Mouse (Mus musculus): ENCODE measurements at regions not wholly inside any gene's neighbourhood (a gene's known extent, or its start where the extent isn't known, plus 50 kb on each side); places are given as distances from the start of the nearest gene placed in this dataset.

GRCm38 (mm10) chr7:95992033-95992516, 179.0 kb upstream of the Tenm4 start:
- WGBS, result 87% methylated on average over 3 of the region's 3 CpGs
- Histone ChIP-seq H3K4me2 (ENCODE audit: low read length) (no peak overlapping the region), H3K9me3 (replicated peaks; ENCODE audit: low read length) (no peaks in the 10 kb centered on the region), H3K27me3 (ENCODE audit: insufficient read depth, low read length) (no peaks in the 10 kb centered on the region), H3K27ac (no peak overlapping the region), H3K4me1 (replicated peaks; ENCODE audit: insufficient read depth, low read length) (no peaks in the 10 kb centered on the region), H3K9ac (ENCODE audit: low read depth, low read length) (no peak overlapping the region), H3K36me3 (ENCODE audit: insufficient read depth, low read length) (no peaks in the 10 kb centered on the region), H3K4me3 (replicated peaks; ENCODE audit: low read depth, low read length) (no peak overlapping the region)
- DNase-seq (ENCODE audit: low spot score), result no peak
- no peak for TF ChIP-seq CTCF (IDR thresholded peaks at IDR 0.05; ENCODE audit: low read depth)
- no peak for ATAC-seq (replicated peaks; ENCODE audit: low FRiP score, low read depth)

GRCm38 (mm10) chr7:95992521-95992920, 178.5 kb upstream of the Tenm4 start:
- Histone ChIP-seq H3K9me3 (replicated peaks; ENCODE audit: low read length) (no peaks in the 10 kb centered on the region), H3K9ac (ENCODE audit: low read depth, low read length) (no peak overlapping the region), H3K4me3 (replicated peaks; ENCODE audit: low read depth, low read length) (no peak overlapping the region), H3K36me3 (ENCODE audit: insufficient read depth, low read length) (no peaks in the 10 kb centered on the region), H3K27me3 (ENCODE audit: insufficient read depth, low read length) (no peaks in the 10 kb centered on the region), H3K4me1 (replicated peaks; ENCODE audit: insufficient read depth, low read length) (no peaks in the 10 kb centered on the region), H3K27ac (no peak overlapping the region), H3K4me2 (ENCODE audit: low read length) (no peak overlapping the region)
- WGBS, result 85% methylated on average over 3 of the region's 3 CpGs
- ATAC-seq (replicated peaks; ENCODE audit: low FRiP score, low read depth) (no peak), DNase-seq (ENCODE audit: low spot score) (no peak)
- no peak for TF ChIP-seq CTCF (IDR thresholded peaks at IDR 0.05; ENCODE audit: low read depth)

GRCm38 (mm10) chr7:95997190-95997589, 173.9 kb upstream of the Tenm4 start:
- H3K36me3 ChIP-seq (ENCODE audit: insufficient read depth, low read length), result no peaks in the 10 kb centered on the region
- no peak for TF ChIP-seq CTCF (IDR thresholded peaks at IDR 0.05; ENCODE audit: low read depth)
- no peak overlapping the region for H3K27ac ChIP-seq
- H3K9me3 ChIP-seq (replicated peaks; ENCODE audit: low read length), result no peaks in the 10 kb centered on the region
- H3K4me2 ChIP-seq (ENCODE audit: low read length), result no peak overlapping the region
- H3K9ac ChIP-seq (ENCODE audit: low read depth, low read length), result no peak overlapping the region
- H3K27me3 ChIP-seq (ENCODE audit: insufficient read depth, low read length), result no peaks in the 10 kb centered on the region
- no peak overlapping the region for H3K4me3 ChIP-seq (replicated peaks; ENCODE audit: low read depth, low read length)
- H3K4me1 ChIP-seq (replicated peaks; ENCODE audit: insufficient read depth, low read length), result no peaks in the 10 kb centered on the region
- no peak; the same call in 1 of the 2 replicates for ATAC-seq (replicated peaks; ENCODE audit: low FRiP score, low read depth)
- DNase-seq (ENCODE audit: low spot score), result peak; percentile 6
- 49% methylated on average over 3 of the region's 3 CpGs for WGBS

GRCm38 (mm10) chr7:95999189-95999588, 171.9 kb upstream of the Tenm4 start:
- ATAC-seq (replicated peaks; ENCODE audit: low FRiP score, low read depth) (no peak), DNase-seq (ENCODE audit: low spot score) (no peak)
- Histone ChIP-seq H3K36me3 (ENCODE audit: insufficient read depth, low read length) (no peaks in the 10 kb centered on the region), H3K27me3 (ENCODE audit: insufficient read depth, low read length) (no peaks in the 10 kb centered on the region), H3K4me3 (replicated peaks; ENCODE audit: low read depth, low read length) (no peak overlapping the region), H3K27ac (no peak overlapping the region), H3K9ac (ENCODE audit: low read depth, low read length) (no peak overlapping the region), H3K9me3 (replicated peaks; ENCODE audit: low read length) (no peaks in the 10 kb centered on the region), H3K4me2 (ENCODE audit: low read length) (no peak overlapping the region), H3K4me1 (replicated peaks; ENCODE audit: insufficient read depth, low read length) (no peaks in the 10 kb centered on the region)
- WGBS, result 79% methylated on average over 4 of the region's 4 CpGs
- no peak for TF ChIP-seq CTCF (IDR thresholded peaks at IDR 0.05; ENCODE audit: low read depth)

GRCm38 (mm10) chr7:96002401-96002800, 168.6 kb upstream of the Tenm4 start:
- DNase-seq (ENCODE audit: low spot score) (no peak), ATAC-seq (replicated peaks; ENCODE audit: low FRiP score, low read depth) (no peak)
- Histone ChIP-seq H3K9ac (ENCODE audit: low read depth, low read length) (no peak overlapping the region), H3K4me2 (ENCODE audit: low read length) (no peak overlapping the region), H3K36me3 (ENCODE audit: insufficient read depth, low read length) (no peaks in the 10 kb centered on the region), H3K4me1 (replicated peaks; ENCODE audit: insufficient read depth, low read length) (no peaks in the 10 kb centered on the region), H3K27me3 (ENCODE audit: insufficient read depth, low read length) (no peaks in the 10 kb centered on the region), H3K9me3 (replicated peaks; ENCODE audit: low read length) (no peaks in the 10 kb centered on the region), H3K27ac (no peak overlapping the region), H3K4me3 (replicated peaks; ENCODE audit: low read depth, low read length) (no peak overlapping the region)
- TF ChIP-seq CTCF (IDR thresholded peaks at IDR 0.05; ENCODE audit: low read depth), result no peak
- WGBS, result 79% methylated on average over 5 of the region's 5 CpGs

GRCm38 (mm10) chr7:96006299-96006698, 164.7 kb upstream of the Tenm4 start:
- no peak for TF ChIP-seq CTCF (IDR thresholded peaks at IDR 0.05; ENCODE audit: low read depth)
- DNase-seq (ENCODE audit: low spot score) (no peak), ATAC-seq (replicated peaks; ENCODE audit: low FRiP score, low read depth) (no peak)
- Histone ChIP-seq H3K4me3 (replicated peaks; ENCODE audit: low read depth, low read length) (no peak overlapping the region), H3K36me3 (ENCODE audit: insufficient read depth, low read length) (no peaks in the 10 kb centered on the region), H3K27ac (no peak overlapping the region), H3K4me2 (ENCODE audit: low read length) (no peak overlapping the region), H3K4me1 (replicated peaks; ENCODE audit: insufficient read depth, low read length) (no peaks in the 10 kb centered on the region), H3K27me3 (ENCODE audit: insufficient read depth, low read length) (no peaks in the 10 kb centered on the region), H3K9me3 (replicated peaks; ENCODE audit: low read length) (no peaks in the 10 kb centered on the region), H3K9ac (ENCODE audit: low read depth, low read length) (no peak overlapping the region)
- 88% methylated on average over 2 of the region's 2 CpGs for WGBS

GRCm38 (mm10) chr7:96013008-96013407, 158.0 kb upstream of the Tenm4 start:
- Histone ChIP-seq H3K4me1 (replicated peaks; ENCODE audit: insufficient read depth, low read length) (no peaks in the 10 kb centered on the region), H3K9ac (ENCODE audit: low read depth, low read length) (no peak overlapping the region), H3K36me3 (ENCODE audit: insufficient read depth, low read length) (no peaks in the 10 kb centered on the region), H3K27ac (no peak overlapping the region), H3K4me3 (replicated peaks; ENCODE audit: low read depth, low read length) (no peak overlapping the region), H3K27me3 (ENCODE audit: insufficient read depth, low read length) (no peaks in the 10 kb centered on the region), H3K4me2 (ENCODE audit: low read length) (no peak overlapping the region), H3K9me3 (replicated peaks; ENCODE audit: low read length) (no peaks in the 10 kb centered on the region)
- TF ChIP-seq CTCF (IDR thresholded peaks at IDR 0.05; ENCODE audit: low read depth), result no peak
- DNase-seq (ENCODE audit: low spot score) (no peak), ATAC-seq (replicated peaks; ENCODE audit: low FRiP score, low read depth) (no peak)
- WGBS, result 81% methylated on average over 5 of the region's 5 CpGs

Measured in kidney, postnatal 0 days (tissue).